Mouse (Mus musculus) embryonic facial prominence, embryonic 12.5 days (tissue): ENCODE results near the gene Flrt2. TPM values are rescaled to one million over a fixed set of nuclear protein-coding genes. Genes with fewer than 3 reads are reported as not detected.

Source experiments
- ATAC-seq: fragments of 200-750 bp; cut with Nextera tagmentation; 2 replicates; pipeline ENCODE4 v1.8.0; 2017; ENCODE audit not compliant: insufficient number of reproducible peaks, insufficient read depth, low FRiP score, low TSS enrichment
- H3K27ac ChIP-seq: fragments of 300-500 bp; sonication (generic); 2 replicates; pipeline ENCODE4 v1.5.1; 2016; ENCODE audit warnings: mild to moderate bottlenecking
- H3K27me3 ChIP-seq: fragments of 300-500 bp; sonication (generic); 2 replicates; pipeline ENCODE4 v1.6.1; 2016; ENCODE audit warnings: mild to moderate bottlenecking, moderate library complexity
- H3K36me3 ChIP-seq: fragments of 300-500 bp; sonication (generic); 2 replicates; pipeline ENCODE4 v1.6.1; 2016; ENCODE audit warnings: mild to moderate bottlenecking
- H3K4me1 ChIP-seq: fragments of 300-500 bp; sonication (generic); 2 replicates; pipeline ENCODE4 v1.6.1; 2016
- H3K4me2 ChIP-seq: fragments of 300-500 bp; sonication (generic); replicated peaks from 2 replicates; pipeline ENCODE4 v1.6.1; 2016; ENCODE audit warnings: mild to moderate bottlenecking, moderate library complexity
- H3K4me3 ChIP-seq: fragments of 300-500 bp; sonication (generic); 2 replicates; pipeline ENCODE4 v1.5.1; 2016; ENCODE audit warnings: mild to moderate bottlenecking
- H3K9ac ChIP-seq: fragments of 300-500 bp; sonication (generic); 2 replicates; pipeline ENCODE4 v1.6.1; 2016; ENCODE audit warnings: mild to moderate bottlenecking, moderate library complexity
- H3K9me3 ChIP-seq: fragments of 300-500 bp; sonication (generic); 2 replicates; pipeline ENCODE4 v1.6.1; 2016; ENCODE audit warnings: mild to moderate bottlenecking, moderate library complexity
- WGBS: fragments of 180-500 bp; shearing (Covaris S2); methylation state at CpG from one replicate; pipeline ENCODE4 v1.1.7; 2016; 5-methylcytosine and 5-hydroxymethylcytosine counted together
- polyA plus RNA-seq: library from polyadenylated mRNA; unstranded; fragments of >200 nt; fragmentation: Nextera tagmentation; extraction: Ambion mirVana; gene quantifications from 2 replicates; pipeline ENCODE4 v1.2.1, GENCODE M21; 2016

Flrt2 gene
- polyA plus RNA-seq, 1 experiment from 2014 or later: 90.3 TPM

GRCm38 (mm10) chr12:95738031-95738430 lies 46.0 kb downstream of the Flrt2 start:
- H3K4me1 ChIP-seq: peaks cover 6% of the 10 kb centered on the region
- no peak overlapping the region for H3K9ac ChIP-seq
- 76% methylated on average over 5 of the region's 5 CpGs for WGBS
- H3K4me2 ChIP-seq: no peak overlapping the region
- H3K36me3 ChIP-seq: no peaks in the 10 kb centered on the region
- no peaks in the 10 kb centered on the region for H3K9me3 ChIP-seq
- no peak overlapping the region for H3K27ac ChIP-seq
- ATAC-seq: no peak
- no peaks in the 10 kb centered on the region for H3K27me3 ChIP-seq
- H3K4me3 ChIP-seq: no peak overlapping the region

GRCm38 (mm10) chr12:95738491-95739135 lies 46.6 kb downstream of the Flrt2 start:
- H3K4me2 ChIP-seq: no peak overlapping the region
- no peaks in the 10 kb centered on the region for H3K36me3 ChIP-seq
- no peaks in the 10 kb centered on the region for H3K9me3 ChIP-seq
- peaks cover 6% of the 10 kb centered on the region for H3K4me1 ChIP-seq
- H3K9ac ChIP-seq: no peak overlapping the region
- no peak overlapping the region for H3K4me3 ChIP-seq
- no peak for ATAC-seq
- no peaks in the 10 kb centered on the region for H3K27me3 ChIP-seq
- H3K27ac ChIP-seq: no peak overlapping the region
- WGBS: 48% methylated on average over 7 of the region's 7 CpGs

- H3K9ac ChIP-seq: no peak overlapping the region
- H3K36me3 ChIP-seq: no peaks in the 10 kb centered on the region
- no peak overlapping the region for H3K4me2 ChIP-seq
- H3K4me1 ChIP-seq: peaks cover 6% of the 10 kb centered on the region
- no peak overlapping the region for H3K4me3 ChIP-seq
- no peak for ATAC-seq
- H3K27me3 ChIP-seq: no peaks in the 10 kb centered on the region
- no peak overlapping the region for H3K27ac ChIP-seq
- no peaks in the 10 kb centered on the region for H3K9me3 ChIP-seq
- WGBS: 80% methylated on average over 5 of the region's 5 CpGs
Observed at GRCm38 (mm10) chr12:95739739-95740138, 47.7 kb downstream of the Flrt2 start.

GRCm38 (mm10) chr12:95741296-95741695 lies 49.3 kb downstream of the Flrt2 start:
- Histone ChIP-seq H3K9ac (no peak overlapping the region), H3K4me1 (peaks cover 6% of the 10 kb centered on the region; the same call in 1 of the 2 replicates), H3K9me3 (no peaks in the 10 kb centered on the region), H3K27me3 (no peaks in the 10 kb centered on the region), H3K36me3 (no peaks in the 10 kb centered on the region), H3K4me2 (no peak overlapping the region), H3K27ac (no peak overlapping the region), H3K4me3 (no peak overlapping the region)
- no peak for ATAC-seq
- 65% methylated on average over 11 of the region's 11 CpGs for WGBS

- no peak for ATAC-seq
- no peaks in the 10 kb centered on the region for H3K36me3 ChIP-seq
- no peaks in the 10 kb centered on the region for H3K4me1 ChIP-seq
- 64% methylated on average over 4 of the region's 4 CpGs for WGBS
- H3K4me2 ChIP-seq: no peak overlapping the region
- H3K27me3 ChIP-seq: no peaks in the 10 kb centered on the region
- no peaks in the 10 kb centered on the region for H3K9me3 ChIP-seq
- H3K9ac ChIP-seq: no peak overlapping the region
- no peak overlapping the region for H3K27ac ChIP-seq
- no peak overlapping the region for H3K4me3 ChIP-seq
Observed at GRCm38 (mm10) chr12:95744307-95744706, 52.3 kb downstream of the Flrt2 start.

- H3K36me3 ChIP-seq: no peaks in the 10 kb centered on the region
- no peak for ATAC-seq
- no peaks in the 10 kb centered on the region for H3K9me3 ChIP-seq
- no peak overlapping the region for H3K9ac ChIP-seq
- 53% methylated on average over 10 of the region's 10 CpGs for WGBS
- H3K27me3 ChIP-seq: no peaks in the 10 kb centered on the region
- H3K27ac ChIP-seq: no peak overlapping the region
- no peak overlapping the region for H3K4me3 ChIP-seq
- no peak overlapping the region for H3K4me2 ChIP-seq
- H3K4me1 ChIP-seq: no peaks in the 10 kb centered on the region
Observed at GRCm38 (mm10) chr12:95746856-95747579, 55.0 kb downstream of the Flrt2 start.

- Histone ChIP-seq H3K9me3 (no peaks in the 10 kb centered on the region), H3K27ac (no peak overlapping the region), H3K36me3 (no peaks in the 10 kb centered on the region), H3K4me1 (no peaks in the 10 kb centered on the region), H3K4me2 (no peak overlapping the region), H3K27me3 (no peaks in the 10 kb centered on the region), H3K9ac (no peak overlapping the region), H3K4me3 (no peak overlapping the region)
- WGBS: 88% methylated on average over 2 of the region's 2 CpGs
- ATAC-seq: no peak
Observed at GRCm38 (mm10) chr12:95748760-95749159, 56.7 kb downstream of the Flrt2 start.

GRCm38 (mm10) chr12:95749248-95749647 lies 57.2 kb downstream of the Flrt2 start:
- Histone ChIP-seq H3K9ac (no peak overlapping the region), H3K4me2 (no peak overlapping the region), H3K27ac (no peak overlapping the region), H3K4me3 (no peak overlapping the region), H3K36me3 (no peaks in the 10 kb centered on the region), H3K27me3 (no peaks in the 10 kb centered on the region), H3K4me1 (no peaks in the 10 kb centered on the region), H3K9me3 (no peaks in the 10 kb centered on the region)
- WGBS: 96% methylated on average over 2 of the region's 2 CpGs
- ATAC-seq: no peak

GRCm38 (mm10) chr12:95759212-95759746 lies 67.3 kb downstream of the Flrt2 start:
- 94% methylated on average over 5 of the region's 5 CpGs for WGBS
- ATAC-seq: no peak
- no peak overlapping the region for H3K9ac ChIP-seq
- no peaks in the 10 kb centered on the region for H3K27me3 ChIP-seq
- H3K27ac ChIP-seq: no peak overlapping the region
- H3K36me3 ChIP-seq: no peaks in the 10 kb centered on the region
- H3K4me3 ChIP-seq: no peak overlapping the region
- H3K9me3 ChIP-seq: no peaks in the 10 kb centered on the region
- no peaks in the 10 kb centered on the region for H3K4me1 ChIP-seq
- H3K4me2 ChIP-seq: no peak overlapping the region

GRCm38 (mm10) chr12:95765255-95765654 lies 73.2 kb downstream of the Flrt2 start:
- Histone ChIP-seq H3K27me3 (no peaks in the 10 kb centered on the region), H3K4me1 (no peaks in the 10 kb centered on the region), H3K4me3 (no peak overlapping the region), H3K9me3 (no peaks in the 10 kb centered on the region), H3K4me2 (no peak overlapping the region), H3K27ac (no peak overlapping the region), H3K36me3 (no peaks in the 10 kb centered on the region), H3K9ac (no peak overlapping the region)
- 74% methylated on average over 4 of the region's 4 CpGs for WGBS
- no peak for ATAC-seq

- Histone ChIP-seq H3K4me2 (no peak overlapping the region), H3K36me3 (no peaks in the 10 kb centered on the region)
- 86% methylated on average over 2 of the region's 2 CpGs for WGBS
Observed at GRCm38 (mm10) chr12:95769041-95769440, 77.0 kb downstream of the Flrt2 start.

GRCm38 (mm10) chr12:95770251-95770650 lies 78.2 kb downstream of the Flrt2 start:
- WGBS: 81% methylated on average over 3 of the region's 3 CpGs
- no peak for ATAC-seq

More at GRCm38 (mm10) chr12:95769041-95769440, 77.0 kb downstream of the Flrt2 start:
- H3K9ac ChIP-seq: no peak overlapping the region
- no peaks in the 10 kb centered on the region for H3K4me1 ChIP-seq
- H3K4me3 ChIP-seq: no peak overlapping the region
- H3K9me3 ChIP-seq: no peaks in the 10 kb centered on the region
- ATAC-seq: no peak
- H3K27ac ChIP-seq: no peak overlapping the region
- H3K27me3 ChIP-seq: no peaks in the 10 kb centered on the region

More at GRCm38 (mm10) chr12:95770251-95770650, 78.2 kb downstream of the Flrt2 start:
- Histone ChIP-seq H3K36me3 (no peaks in the 10 kb centered on the region), H3K4me3 (no peak overlapping the region), H3K4me1 (no peaks in the 10 kb centered on the region), H3K9me3 (no peaks in the 10 kb centered on the region), H3K27ac (no peak overlapping the region), H3K9ac (no peak overlapping the region), H3K27me3 (no peaks in the 10 kb centered on the region), H3K4me2 (no peak overlapping the region)
